Mouse (Mus musculus) G1E (cell line): ENCODE results near the gene Sdk1.

Source experiments
- CTCF ChIP-seq: IDR thresholded peaks from 2 replicates; pipeline ENCODE4 v1.5.1; 2012; ENCODE audit warnings: low read depth, low read length, inconsistent platforms, mixed read lengths
- GATA1 ChIP-seq: IDR thresholded peaks from 2 replicates; pipeline ENCODE4 v1.6.1; 2012; ENCODE audit warnings: borderline replicate concordance, low read length, inconsistent platforms, mixed read lengths
- GATA2 ChIP-seq: IDR thresholded peaks from 2 replicates; pipeline ENCODE4 v1.6.1; 2012; ENCODE audit warnings: low read depth, low read length, inconsistent platforms, borderline replicate concordance
- POLR2AphosphoS5 ChIP-seq: IDR thresholded peaks from 2 replicates; pipeline ENCODE4 v1.6.1; 2012; ENCODE audit warnings: low read depth, low read length, inconsistent platforms; ENCODE audit not compliant: insufficient replicate concordance

- TF ChIP-seq CTCF = no peak
- TF ChIP-seq POLR2AphosphoS5 = no peak
- no peak for TF ChIP-seq GATA2
- no peak for TF ChIP-seq GATA1
Observed at GRCm38 (mm10) chr5:141985551-141985950, 744.3 kb downstream of the Sdk1 start.
